Mouse (Mus musculus): Measurements from ENCODE around the gene Galnt18. TPM values are rescaled to one million over a fixed set of nuclear protein-coding genes. Genes with fewer than 3 reads are reported as not detected.

Gene Galnt18
- polyA plus RNA-seq, 1 experiment from 2014 or later: 112 TPM

- 71% methylated on average over 5 of the region's 5 CpGs for WGBS
- Histone ChIP-seq H3K4me1 (ENCODE audit: insufficient read depth, low read depth, low read length) (no peaks in the 10 kb centered on the region), H3K9me3 (ENCODE audit: low read length) (no peaks in the 10 kb centered on the region), H3K9ac (replicated peaks; ENCODE audit: low read depth) (no peak overlapping the region), H3K4me2 (replicated peaks; ENCODE audit: low read depth, low read length) (no peak overlapping the region), H3K4me3 (ENCODE audit: low read depth, low read length) (no peak overlapping the region), H3K27me3 (replicated peaks; ENCODE audit: insufficient read depth, low read length) (no peaks in the 10 kb centered on the region), H3K27ac (ENCODE audit: low read length) (no peak overlapping the region), H3K36me3 (ENCODE audit: insufficient read depth, low read length) (no peaks in the 10 kb centered on the region)
- ATAC-seq (no peak), DNase-seq (ENCODE audit: low spot score) (peak; percentile 16)
- TF ChIP-seq CTCF (IDR thresholded peaks at IDR 0.05) (peak; percentile 39; the same call in 1 of the 2 replicates), EP300 (IDR thresholded peaks at IDR 0.05) (no peak)
These were observed 190.2 kb downstream of the Galnt18 start for GRCm38 (mm10) chr7:111589506-111590125.

DNA sequence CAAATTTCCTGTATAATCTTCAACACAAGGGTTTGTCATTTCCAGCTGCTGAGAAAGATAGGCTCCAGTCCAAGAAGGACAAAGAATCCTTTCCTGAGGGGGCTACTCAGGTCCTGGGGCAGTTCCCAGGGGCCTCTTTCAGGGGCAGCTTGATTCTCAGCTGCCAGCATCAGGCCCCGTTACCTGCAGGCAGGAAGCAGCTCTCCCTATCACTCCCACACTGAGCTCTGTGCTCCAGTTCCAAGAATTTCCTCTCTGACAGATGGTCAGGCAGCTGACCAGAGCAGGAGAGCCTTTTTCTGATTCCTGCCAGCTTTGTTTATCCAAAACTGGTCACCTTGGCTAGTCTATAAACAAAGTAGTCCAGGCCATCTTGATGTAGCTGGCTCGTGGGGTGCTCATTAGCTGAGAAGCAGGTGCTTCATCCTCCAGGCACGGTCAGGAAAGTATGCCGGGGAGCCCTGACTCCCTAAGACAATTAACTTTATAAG, 191.4 kb downstream of the Galnt18 start:
- peak; percentile 57 for ATAC-seq
- WGBS: 36% methylated on average over 4 of the region's 4 CpGs
- H3K27me3 ChIP-seq (replicated peaks; ENCODE audit: insufficient read depth, low read length): no peaks in the 10 kb centered on the region
- H3K4me2 ChIP-seq (replicated peaks; ENCODE audit: low read depth, low read length): no peak overlapping the region
- no peak overlapping the region for H3K9ac ChIP-seq (replicated peaks; ENCODE audit: low read depth)
- peak; percentile 25 for DNase-seq (ENCODE audit: low spot score)
- no peak overlapping the region for H3K4me3 ChIP-seq (ENCODE audit: low read depth, low read length)
- no peaks in the 10 kb centered on the region for H3K4me1 ChIP-seq (ENCODE audit: insufficient read depth, low read depth, low read length)
- no peaks in the 10 kb centered on the region for H3K36me3 ChIP-seq (ENCODE audit: insufficient read depth, low read length)
- no peaks in the 10 kb centered on the region for H3K9me3 ChIP-seq (ENCODE audit: low read length)
- H3K27ac ChIP-seq (ENCODE audit: low read length): no peak overlapping the region
- peak; percentile 65; the same call in 1 of the 2 replicates for TF ChIP-seq EP300 (IDR thresholded peaks at IDR 0.05)
- TF ChIP-seq CTCF (IDR thresholded peaks at IDR 0.05): no peak

- WGBS: 73% methylated on average over 6 of the region's 6 CpGs
- ATAC-seq (no peak), DNase-seq (ENCODE audit: low spot score) (no peak)
- Histone ChIP-seq H3K4me2 (replicated peaks; ENCODE audit: low read depth, low read length) (no peak overlapping the region), H3K36me3 (ENCODE audit: insufficient read depth, low read length) (no peaks in the 10 kb centered on the region), H3K4me3 (ENCODE audit: low read depth, low read length) (no peak overlapping the region), H3K27me3 (replicated peaks; ENCODE audit: insufficient read depth, low read length) (no peaks in the 10 kb centered on the region), H3K9ac (replicated peaks; ENCODE audit: low read depth) (no peak overlapping the region), H3K9me3 (ENCODE audit: low read length) (no peaks in the 10 kb centered on the region), H3K27ac (ENCODE audit: low read length) (no peak overlapping the region), H3K4me1 (ENCODE audit: insufficient read depth, low read depth, low read length) (no peaks in the 10 kb centered on the region)
- TF ChIP-seq EP300 (IDR thresholded peaks at IDR 0.05) (no peak), CTCF (IDR thresholded peaks at IDR 0.05) (no peak)
These were observed 199.2 kb downstream of the Galnt18 start for GRCm38 (mm10) chr7:111580547-111580946.

GRCm38 (mm10) chr7:111575096-111575495, 204.7 kb downstream of the Galnt18 start:
- Histone ChIP-seq H3K27ac (ENCODE audit: low read length) (no peak overlapping the region), H3K4me1 (ENCODE audit: insufficient read depth, low read depth, low read length) (no peaks in the 10 kb centered on the region), H3K36me3 (ENCODE audit: insufficient read depth, low read length) (no peaks in the 10 kb centered on the region), H3K9ac (replicated peaks; ENCODE audit: low read depth) (no peak overlapping the region), H3K9me3 (ENCODE audit: low read length) (no peaks in the 10 kb centered on the region), H3K4me3 (ENCODE audit: low read depth, low read length) (no peak overlapping the region), H3K27me3 (replicated peaks; ENCODE audit: insufficient read depth, low read length) (no peaks in the 10 kb centered on the region), H3K4me2 (replicated peaks; ENCODE audit: low read depth, low read length) (no peak overlapping the region)
- 57% methylated on average over 2 of the region's 2 CpGs for WGBS
- ATAC-seq (no peak), DNase-seq (ENCODE audit: low spot score) (no peak)
- TF ChIP-seq CTCF (IDR thresholded peaks at IDR 0.05) (no peak), EP300 (IDR thresholded peaks at IDR 0.05) (no peak)

DNA sequence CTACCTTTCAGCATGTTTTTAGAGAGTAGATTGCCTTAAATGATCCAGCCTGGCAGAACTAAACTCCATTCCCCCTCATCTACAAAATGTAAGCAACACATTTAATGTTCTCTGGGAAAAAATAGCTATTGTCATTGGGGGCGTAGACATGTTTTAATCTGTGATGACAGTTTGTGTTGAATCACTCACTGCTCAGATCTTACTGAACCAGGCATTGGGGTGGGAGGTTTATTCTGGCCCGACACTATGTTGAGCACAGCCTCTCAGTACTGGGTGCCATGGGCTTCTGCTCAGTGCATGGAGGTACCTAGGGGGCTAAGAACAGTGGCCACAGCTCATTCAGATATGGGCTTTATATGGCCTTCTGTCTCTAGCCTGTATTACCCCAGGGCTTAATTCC, 207.4 kb downstream of the Galnt18 start:
- DNase-seq (ENCODE audit: low spot score) (no peak), ATAC-seq (no peak)
- H3K27ac ChIP-seq (ENCODE audit: low read length): no peak overlapping the region
- WGBS: 73% methylated on average over 2 of the region's 2 CpGs
- no peaks in the 10 kb centered on the region for H3K27me3 ChIP-seq (replicated peaks; ENCODE audit: insufficient read depth, low read length)
- no peaks in the 10 kb centered on the region for H3K4me1 ChIP-seq (ENCODE audit: insufficient read depth, low read depth, low read length)
- H3K4me2 ChIP-seq (replicated peaks; ENCODE audit: low read depth, low read length): no peak overlapping the region
- H3K36me3 ChIP-seq (ENCODE audit: insufficient read depth, low read length): no peaks in the 10 kb centered on the region
- no peak overlapping the region for H3K9ac ChIP-seq (replicated peaks; ENCODE audit: low read depth)
- TF ChIP-seq CTCF (IDR thresholded peaks at IDR 0.05) (no peak), EP300 (IDR thresholded peaks at IDR 0.05) (no peak)
- H3K9me3 ChIP-seq (ENCODE audit: low read length): no peaks in the 10 kb centered on the region
- no peak overlapping the region for H3K4me3 ChIP-seq (ENCODE audit: low read depth, low read length)

GRCm38 (mm10) chr7:111566838-111567237, 212.9 kb downstream of the Galnt18 start:
- Histone ChIP-seq H3K4me3 (ENCODE audit: low read depth, low read length) (no peak overlapping the region), H3K9ac (replicated peaks; ENCODE audit: low read depth) (no peak overlapping the region), H3K27ac (ENCODE audit: low read length) (no peak overlapping the region), H3K36me3 (ENCODE audit: insufficient read depth, low read length) (no peaks in the 10 kb centered on the region), H3K4me1 (ENCODE audit: insufficient read depth, low read depth, low read length) (no peaks in the 10 kb centered on the region), H3K9me3 (ENCODE audit: low read length) (no peaks in the 10 kb centered on the region), H3K4me2 (replicated peaks; ENCODE audit: low read depth, low read length) (no peak overlapping the region), H3K27me3 (replicated peaks; ENCODE audit: insufficient read depth, low read length) (no peaks in the 10 kb centered on the region)
- TF ChIP-seq EP300 (IDR thresholded peaks at IDR 0.05) (no peak), CTCF (IDR thresholded peaks at IDR 0.05) (no peak)
- no peak for DNase-seq (ENCODE audit: low spot score)
- 71% methylated on average over 6 of the region's 6 CpGs for WGBS
- ATAC-seq: no peak
